Mouse (Mus musculus) intestine, postnatal 0 days (tissue): ENCODE measurements around the gene Chmp2b. TPM values are rescaled to one million over a fixed set of nuclear protein-coding genes. Genes with fewer than 3 reads are reported as not detected.

Experiments used
- ATAC-seq: fragments of 200-750 bp; cut with Nextera tagmentation; 2 replicates; pipeline ENCODE4 v1.8.0; 2017; ENCODE audit warnings: mild to moderate bottlenecking, moderate TSS enrichment, moderate library complexity
- H3K27ac ChIP-seq: fragments of 300-500 bp; sonication (generic); 2 replicates; pipeline ENCODE4 v1.5.1; 2014; ENCODE audit warnings: mild to moderate bottlenecking, low read depth, low read length, moderate library complexity
- H3K27me3 ChIP-seq: fragments of 300-500 bp; sonication (generic); replicated peaks from 2 replicates; pipeline ENCODE4 v1.6.1; 2014; ENCODE audit warnings: low read length, mixed read lengths; ENCODE audit not compliant: control insufficient read depth, insufficient read depth
- H3K36me3 ChIP-seq: fragments of 300-500 bp; sonication (generic); 2 replicates; pipeline ENCODE4 v1.6.1; 2014; ENCODE audit warnings: mild to moderate bottlenecking, moderate library complexity; ENCODE audit not compliant: control insufficient read depth, insufficient read depth
- H3K4me1 ChIP-seq: fragments of 300-500 bp; sonication (generic); replicated peaks from 2 replicates; pipeline ENCODE4 v1.6.1; 2014; ENCODE audit warnings: antibody characterized with exemption, low read length, mixed read lengths; ENCODE audit not compliant: control insufficient read depth, insufficient read depth
- H3K4me2 ChIP-seq: fragments of 300-500 bp; sonication (generic); replicated peaks from 2 replicates; pipeline ENCODE4 v1.6.1; 2014; ENCODE audit warnings: low read depth, mild to moderate bottlenecking, moderate library complexity
- H3K4me3 ChIP-seq: fragments of 300-500 bp; sonication (generic); 2 replicates; pipeline ENCODE4 v1.5.1; 2014; ENCODE audit warnings: low read depth, low read length
- H3K9ac ChIP-seq: fragments of 300-500 bp; sonication (generic); 2 replicates; pipeline ENCODE4 v1.6.1; 2014; ENCODE audit warnings: mild to moderate bottlenecking, low read depth, low read length
- H3K9me3 ChIP-seq: fragments of 300-500 bp; sonication (generic); 2 replicates; pipeline ENCODE4 v1.6.1; 2016; ENCODE audit warnings: mixed run types; ENCODE audit not compliant: control insufficient read depth
- CTCF ChIP-seq: sonication (generic); IDR thresholded peaks from 2 replicates; pipeline ENCODE4 v1.5.1; 2016; ENCODE audit warnings: low read depth, mild to moderate bottlenecking, control low read depth, antibody characterized with exemption, moderate library complexity
- WGBS: fragments of 180-500 bp; shearing (Covaris S2); extraction: QIAGEN DNeasy Blood & Tissue Kit; methylation state at CpG from one replicate; pipeline ENCODE4 v1.1.7; 2014; 5-methylcytosine and 5-hydroxymethylcytosine counted together
- polyA plus RNA-seq: library from polyadenylated mRNA; unstranded; fragments of >200 nt; fragmentation: Nextera tagmentation; extraction: Ambion mirVana; gene quantifications from 2 replicates; pipeline ENCODE4 v1.2.1, GENCODE M21; 2015

Chmp2b gene
- polyA plus RNA-seq, 1 experiment from 2014 or later = 190 TPM

GRCm38 (mm10) chr16:65577298-65578029 lies 14.9 kb upstream of the Chmp2b start:
- Histone ChIP-seq H3K4me3 (no peak overlapping the region), H3K27ac (no peak overlapping the region), H3K36me3 (no peaks in the 10 kb centered on the region), H3K27me3 (no peaks in the 10 kb centered on the region), H3K4me2 (no peak overlapping the region), H3K9ac (no peak overlapping the region), H3K4me1 (no peaks in the 10 kb centered on the region), H3K9me3 (no peaks in the 10 kb centered on the region)
- ATAC-seq = no peak
- TF ChIP-seq CTCF = no peak
- 53% methylated on average over 6 of the region's 6 CpGs for WGBS

GRCm38 (mm10) chr16:65568853-65569252 lies 6.3 kb upstream of the Chmp2b start:
- no peaks in the 10 kb centered on the region for H3K27me3 ChIP-seq
- no peak overlapping the region for H3K4me3 ChIP-seq
- no peaks in the 10 kb centered on the region for H3K9me3 ChIP-seq
- peaks cover 4% of the 10 kb centered on the region; the same call in 1 of the 2 replicates for H3K4me1 ChIP-seq
- H3K4me2 ChIP-seq = no peak overlapping the region
- H3K27ac ChIP-seq = no peak overlapping the region
- TF ChIP-seq CTCF = no peak
- no peaks in the 10 kb centered on the region for H3K36me3 ChIP-seq
- no peak overlapping the region for H3K9ac ChIP-seq
- 82% methylated on average over 4 of the region's 4 CpGs for WGBS
- no peak for ATAC-seq

DNA sequence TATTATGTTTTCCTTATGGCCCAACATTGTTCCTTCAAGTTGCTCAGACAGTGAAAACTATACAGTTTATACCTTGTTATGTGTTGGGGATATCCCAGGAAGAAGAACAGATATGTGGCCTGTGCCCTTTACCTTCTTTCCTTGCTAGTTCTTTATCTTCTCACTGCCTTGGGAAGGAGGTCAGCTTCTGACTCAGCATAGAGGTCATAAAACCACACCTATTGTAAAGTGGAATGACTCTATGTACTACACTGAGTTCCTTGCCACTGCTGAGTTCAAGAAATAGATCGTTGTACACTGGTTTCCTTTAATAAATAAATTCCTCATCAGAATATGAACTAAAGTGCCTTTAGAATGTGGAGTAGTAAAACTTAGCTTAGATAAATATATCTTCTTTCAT lies 2.4 kb upstream of the Chmp2b start:
- Histone ChIP-seq H3K4me1 (peaks cover 6% of the 10 kb centered on the region; the same call in 1 of the 2 replicates), H3K4me2 (no peak overlapping the region), H3K27me3 (no peaks in the 10 kb centered on the region), H3K27ac (peak overlapping the region; percentile 71), H3K4me3 (no peak overlapping the region), H3K9ac (no peak overlapping the region), H3K36me3 (no peaks in the 10 kb centered on the region), H3K9me3 (no peaks in the 10 kb centered on the region)
- ATAC-seq = peak; percentile 80
- no peak for TF ChIP-seq CTCF
- WGBS = 41% methylated on average over 1 of the region's 1 CpGs

GRCm38 (mm10) chr16:65564306-65564705 lies 1.8 kb upstream of the Chmp2b start:
- H3K4me3 ChIP-seq = no peak overlapping the region
- no peaks in the 10 kb centered on the region for H3K27me3 ChIP-seq
- H3K4me2 ChIP-seq = peak overlapping the region; percentile 13; the same call in 1 of the 2 replicates
- TF ChIP-seq CTCF = no peak
- peaks cover 7% of the 10 kb centered on the region; the same call in 1 of the 2 replicates for H3K4me1 ChIP-seq
- no peaks in the 10 kb centered on the region for H3K9me3 ChIP-seq
- peak overlapping the region; percentile 46 for H3K27ac ChIP-seq
- no peaks in the 10 kb centered on the region for H3K36me3 ChIP-seq
- H3K9ac ChIP-seq = no peak overlapping the region
- ATAC-seq = no peak
- 38% methylated on average over 8 of the region's 8 CpGs for WGBS

GRCm38 (mm10) chr16:65562864-65563206 lies 309 bp upstream of the Chmp2b start:
- Histone ChIP-seq H3K4me1 (peaks cover 9% of the 10 kb centered on the region; the same call in 1 of the 2 replicates), H3K27ac (peak overlapping the region; percentile 96), H3K4me2 (peak overlapping the region; percentile 72), H3K9ac (peak overlapping the region; percentile 95), H3K27me3 (no peaks in the 10 kb centered on the region), H3K36me3 (no peaks in the 10 kb centered on the region), H3K9me3 (no peaks in the 10 kb centered on the region), H3K4me3 (peak overlapping the region; percentile 99)
- under 1% methylated on average over 10 of the region's 10 CpGs for WGBS
- TF ChIP-seq CTCF = no peak
- ATAC-seq = peak; percentile 22; the same call in 1 of the 2 replicates

- Histone ChIP-seq H3K4me3 (peak overlapping the region; percentile 99), H3K9ac (peak overlapping the region; percentile 95), H3K4me2 (peak overlapping the region; percentile 72), H3K36me3 (no peaks in the 10 kb centered on the region), H3K4me1 (peaks cover 9% of the 10 kb centered on the region; the same call in 1 of the 2 replicates), H3K27me3 (no peaks in the 10 kb centered on the region), H3K27ac (peak overlapping the region; percentile 96), H3K9me3 (no peaks in the 10 kb centered on the region)
- 4% methylated on average over 8 of the region's 8 CpGs for WGBS
- no peak for ATAC-seq
- TF ChIP-seq CTCF = peak; percentile 32; the same call in 1 of the 2 replicates
These were observed 1.2 kb downstream of the Chmp2b start for GRCm38 (mm10) chr16:65560996-65561962.
